Mouse (Mus musculus) forebrain, postnatal 0 days (tissue): Measurements from ENCODE around the gene Plekhm2. TPM values are rescaled to one million over a fixed set of nuclear protein-coding genes. Genes with fewer than 3 reads are reported as not detected.

Source experiments
- ATAC-seq: fragments of 200-750 bp; cut with Nextera tagmentation; 2 replicates; pipeline ENCODE4 v1.8.0; 2017; ENCODE audit warnings: mild to moderate bottlenecking, moderate library complexity
- DNase-seq: peaks from one replicate; pipeline ENCODE4 v3.0.0-alpha.2; 2015
- H3K27ac ChIP-seq: fragments of 300-500 bp; sonication (generic); 2 replicates; pipeline ENCODE4 v1.5.1; 2014; ENCODE audit warnings: low read depth, mild to moderate bottlenecking, antibody characterized with exemption, low read length, moderate library complexity, mixed read lengths
- H3K27me3 ChIP-seq: fragments of 300-500 bp; sonication (generic); 2 replicates; pipeline ENCODE4 v1.6.1; 2014; ENCODE audit warnings: mild to moderate bottlenecking, low read length, mixed read lengths; ENCODE audit not compliant: insufficient read depth
- H3K36me3 ChIP-seq: fragments of 300-500 bp; sonication (generic); 2 replicates; pipeline ENCODE4 v1.6.1; 2014; ENCODE audit warnings: mild to moderate bottlenecking, moderate library complexity; ENCODE audit not compliant: insufficient read depth
- H3K4me1 ChIP-seq: fragments of 300-500 bp; sonication (generic); 2 replicates; pipeline ENCODE4 v1.6.1; 2014; ENCODE audit warnings: antibody characterized with exemption; ENCODE audit not compliant: insufficient read depth
- H3K4me2 ChIP-seq: fragments of 300-500 bp; sonication (generic); 2 replicates; pipeline ENCODE4 v1.6.1; 2014; ENCODE audit warnings: low read depth, mild to moderate bottlenecking, moderate library complexity
- H3K4me3 ChIP-seq: fragments of 300-500 bp; sonication (generic); 2 replicates; pipeline ENCODE4 v1.5.1; 2014; ENCODE audit warnings: low read depth, low read length, mixed read lengths
- H3K9ac ChIP-seq: fragments of 300-500 bp; sonication (generic); 2 replicates; pipeline ENCODE4 v1.6.1; 2014; ENCODE audit warnings: mild to moderate bottlenecking
- H3K9me3 ChIP-seq: fragments of 300-500 bp; sonication (generic); 2 replicates; pipeline ENCODE4 v1.6.1; 2016; ENCODE audit warnings: low read length
- CTCF ChIP-seq: sonication (generic); IDR thresholded peaks from 2 replicates; pipeline ENCODE4 v1.5.1; 2016; ENCODE audit warnings: antibody characterized with exemption, control low read depth, low read depth
- WGBS: fragments of 180-500 bp; shearing (Covaris S2); extraction: QIAGEN DNeasy Blood & Tissue Kit; methylation state at CpG from one replicate; pipeline ENCODE4 v1.1.7; 2014; 5-methylcytosine and 5-hydroxymethylcytosine counted together
- polyA plus RNA-seq: library from polyadenylated mRNA; unstranded; fragments of >200 nt; fragmentation: Nextera tagmentation; extraction: Ambion mirVana; gene quantifications from 2 replicates; pipeline ENCODE4 v1.2.1, GENCODE M21; 2015
- total RNA-seq: library from RNA; depleted of rRNA; stranded (reverse); fragments of >200 nt; gene quantifications from 2 replicates; pipeline ENCODE4 v1.2.3, GENCODE M21; 2014

The Plekhm2 gene
- total and polyA plus RNA-seq, 2 experiments from 2014 or later: 5.6 to 33.7 TPM

GRCm38 (mm10) chr4:141605861-141606260 lies 58.8 kb downstream of the Plekhm2 start, which contains the start of gene Fblim1:
TSS of gene Fblim1 (minus strand) at chr4:141606096.
- Histone ChIP-seq H3K4me3 (no peak within 1 kb of the TSS), H3K36me3 (no peaks in the 10 kb centered on the region), H3K27ac (no peak within 1 kb of the TSS), H3K9me3 (no peaks in the 10 kb centered on the region), H3K9ac (no peak within 1 kb of the TSS), H3K4me1 (no peaks in the 10 kb centered on the region), H3K4me2 (no peak within 1 kb of the TSS), H3K27me3 (no peaks in the 10 kb centered on the region)
- WGBS: 88% methylated on average over 11 of the region's 11 CpGs
- no peak for DNase-seq
- ATAC-seq: no peak
- TF ChIP-seq CTCF: no peak

DNA sequence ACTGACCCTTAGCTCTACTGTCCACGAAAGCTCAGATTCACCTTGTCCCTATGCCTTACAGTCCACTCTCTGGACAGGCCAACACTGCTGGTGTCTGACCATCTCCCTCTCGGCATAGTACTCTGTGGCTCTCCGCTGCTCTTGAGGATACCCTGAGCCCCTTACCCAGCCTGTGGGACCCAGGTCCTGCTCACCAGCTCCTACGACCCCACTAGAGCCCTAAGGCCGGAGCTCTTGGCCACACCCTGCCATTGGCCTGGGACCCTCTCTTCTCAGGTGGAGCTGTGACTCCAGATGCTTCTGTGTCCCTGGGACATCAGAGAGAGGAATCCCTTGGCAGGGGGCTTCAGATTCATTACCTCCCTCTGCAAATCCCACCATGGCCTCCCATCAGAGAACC lies 59.3 kb downstream of the Plekhm2 start:
- no peaks in the 10 kb centered on the region for H3K4me1 ChIP-seq
- H3K9ac ChIP-seq: no peak overlapping the region
- H3K4me3 ChIP-seq: no peak overlapping the region
- no peaks in the 10 kb centered on the region for H3K36me3 ChIP-seq
- no peak overlapping the region for H3K27ac ChIP-seq
- no peak overlapping the region for H3K4me2 ChIP-seq
- 92% methylated on average over 5 of the region's 5 CpGs for WGBS
- no peaks in the 10 kb centered on the region for H3K9me3 ChIP-seq
- no peak for DNase-seq
- no peak for ATAC-seq
- TF ChIP-seq CTCF: no peak
- no peaks in the 10 kb centered on the region for H3K27me3 ChIP-seq

DNA sequence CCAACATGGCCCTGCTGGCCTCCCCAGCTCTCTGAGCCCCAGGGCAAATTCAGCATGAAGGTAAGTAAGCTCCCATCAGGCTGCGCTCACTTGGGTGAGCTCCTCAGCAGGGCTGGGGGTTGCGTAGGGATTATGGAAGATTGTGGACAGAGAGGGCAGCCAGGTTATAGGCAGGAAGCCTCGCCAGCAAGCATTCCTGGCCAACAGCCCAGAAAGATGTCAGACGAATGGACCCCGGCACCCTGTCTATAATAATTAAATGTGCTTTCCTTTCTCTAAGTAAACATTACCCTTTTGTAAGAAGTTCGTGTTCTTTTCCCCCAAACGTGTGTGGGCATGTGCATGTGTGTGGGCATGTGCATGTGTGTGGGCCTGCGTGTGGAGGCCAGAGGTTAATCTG lies 60.2 kb downstream of the Plekhm2 start:
- Histone ChIP-seq H3K4me1 (no peaks in the 10 kb centered on the region), H3K9ac (no peak overlapping the region), H3K4me2 (no peak overlapping the region), H3K36me3 (no peaks in the 10 kb centered on the region), H3K9me3 (no peaks in the 10 kb centered on the region), H3K4me3 (no peak overlapping the region), H3K27ac (no peak overlapping the region), H3K27me3 (no peaks in the 10 kb centered on the region)
- WGBS: 51% methylated on average over 8 of the region's 8 CpGs
- no peak for TF ChIP-seq CTCF
- ATAC-seq (no peak), DNase-seq (no peak)

DNA sequence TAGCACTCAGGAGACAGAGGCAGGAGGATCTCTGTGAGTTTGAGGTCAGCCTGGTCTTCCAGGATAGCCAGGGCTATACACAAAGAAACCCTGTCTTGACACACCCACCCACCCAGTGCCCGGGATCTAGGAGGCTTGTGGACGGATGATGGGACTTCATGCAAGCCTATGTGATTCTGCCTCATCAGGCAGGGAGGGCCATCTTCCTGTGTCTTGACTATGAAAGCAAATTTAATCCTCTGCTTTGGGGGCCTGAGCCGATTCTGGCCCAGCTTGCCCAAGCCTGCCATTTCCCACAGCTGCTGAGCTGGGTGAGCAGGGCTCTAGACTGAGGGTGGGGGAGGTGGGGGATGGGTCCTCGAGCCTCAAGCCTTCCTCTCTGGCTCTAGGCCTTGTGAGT lies 60.8 kb downstream of the Plekhm2 start:
- Histone ChIP-seq H3K4me1 (no peaks in the 10 kb centered on the region), H3K4me2 (no peak overlapping the region), H3K27me3 (no peaks in the 10 kb centered on the region), H3K9me3 (no peaks in the 10 kb centered on the region), H3K36me3 (no peaks in the 10 kb centered on the region), H3K27ac (no peak overlapping the region), H3K4me3 (no peak overlapping the region), H3K9ac (no peak overlapping the region)
- no peak for DNase-seq
- no peak for TF ChIP-seq CTCF
- ATAC-seq: no peak
- 86% methylated on average over 4 of the region's 4 CpGs for WGBS

- Histone ChIP-seq H3K27me3 (no peaks in the 10 kb centered on the region), H3K4me3 (no peak overlapping the region), H3K9ac (no peak overlapping the region), H3K36me3 (no peaks in the 10 kb centered on the region), H3K4me1 (no peaks in the 10 kb centered on the region), H3K27ac (no peak overlapping the region), H3K9me3 (no peaks in the 10 kb centered on the region), H3K4me2 (no peak overlapping the region)
- WGBS: 91% methylated on average over 11 of the region's 11 CpGs
- no peak for DNase-seq
- TF ChIP-seq CTCF: no peak
- no peak for ATAC-seq
These were observed 62.0 kb downstream of the Plekhm2 start for GRCm38 (mm10) chr4:141602523-141603223.

- no peak for ATAC-seq
These were observed 63.4 kb downstream of the Plekhm2 start for GRCm38 (mm10) chr4:141601148-141601862.

GRCm38 (mm10) chr4:141600364-141600763 lies 64.3 kb downstream of the Plekhm2 start:
- Histone ChIP-seq H3K36me3 (no peaks in the 10 kb centered on the region), H3K4me1 (no peaks in the 10 kb centered on the region), H3K4me3 (no peak overlapping the region), H3K9me3 (no peaks in the 10 kb centered on the region), H3K4me2 (peak overlapping the region; percentile 90; the same call in 1 of the 2 replicates), H3K27me3 (no peaks in the 10 kb centered on the region), H3K27ac (no peak overlapping the region), H3K9ac (no peak overlapping the region)
- 27% methylated on average over 6 of the region's 6 CpGs for WGBS
- DNase-seq: no peak
- peak; percentile 23 for ATAC-seq
- TF ChIP-seq CTCF: no peak

More at GRCm38 (mm10) chr4:141601148-141601862, 63.4 kb downstream of the Plekhm2 start:
- Histone ChIP-seq H3K27me3 (no peaks in the 10 kb centered on the region), H3K36me3 (no peaks in the 10 kb centered on the region), H3K4me3 (no peak overlapping the region), H3K4me1 (no peaks in the 10 kb centered on the region), H3K9me3 (no peaks in the 10 kb centered on the region), H3K4me2 (no peak overlapping the region), H3K9ac (no peak overlapping the region), H3K27ac (no peak overlapping the region)
- WGBS: 66% methylated on average over 12 of the region's 12 CpGs
- no peak for DNase-seq
- TF ChIP-seq CTCF: no peak
